Mouse (Mus musculus) testis, adult 2 months (tissue): ENCODE data around the gene Ppp1r15a.

ENCODE experiments used
- CTCF ChIP-seq: fragments of 200-500 bp; IDR thresholded peaks from 2 replicates; pipeline ENCODE4 v1.5.1; 2012; ENCODE audit warnings: low read depth, mild to moderate bottlenecking, inconsistent platforms, low read length, moderate library complexity; ENCODE audit not compliant: control insufficient read depth, insufficient read depth, insufficient replicate concordance
- POLR2A ChIP-seq: fragments of 200-500 bp; IDR thresholded peaks from 2 replicates; pipeline ENCODE4 v1.6.1; 2012; ENCODE audit warnings: low read depth, mild to moderate bottlenecking, inconsistent platforms, low read length, moderate library complexity; ENCODE audit not compliant: control insufficient read depth

DNA sequence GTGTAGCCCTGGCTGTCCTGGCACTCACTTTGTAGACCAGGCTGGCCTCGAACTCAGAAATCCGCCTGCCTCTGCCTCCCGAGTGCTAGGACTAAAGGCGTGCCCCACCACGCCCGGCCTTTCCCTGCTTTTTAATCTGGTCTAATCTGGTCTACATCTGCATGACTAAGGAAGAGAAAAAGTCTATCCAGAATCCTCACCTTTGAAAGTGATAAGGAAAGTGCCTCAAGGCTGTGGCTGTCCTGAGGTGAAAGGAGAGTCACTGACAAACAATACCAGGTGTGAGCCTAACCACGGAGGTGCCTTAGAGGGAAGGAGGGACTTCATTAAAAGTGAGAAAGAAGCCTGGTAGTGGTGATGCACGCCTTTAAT is 25.4 kb upstream of the Ppp1r15a start:
- TF ChIP-seq CTCF = no peak
- TF ChIP-seq POLR2A = no peak
